Mouse (Mus musculus) kidney, adult 11 months (tissue): ENCODE data around the gene Ccdc28a.

Experiments
- DNase-seq: peaks from one replicate; pipeline ENCODE4 v3.0.0; 2022

Gene Ccdc28a

DNA sequence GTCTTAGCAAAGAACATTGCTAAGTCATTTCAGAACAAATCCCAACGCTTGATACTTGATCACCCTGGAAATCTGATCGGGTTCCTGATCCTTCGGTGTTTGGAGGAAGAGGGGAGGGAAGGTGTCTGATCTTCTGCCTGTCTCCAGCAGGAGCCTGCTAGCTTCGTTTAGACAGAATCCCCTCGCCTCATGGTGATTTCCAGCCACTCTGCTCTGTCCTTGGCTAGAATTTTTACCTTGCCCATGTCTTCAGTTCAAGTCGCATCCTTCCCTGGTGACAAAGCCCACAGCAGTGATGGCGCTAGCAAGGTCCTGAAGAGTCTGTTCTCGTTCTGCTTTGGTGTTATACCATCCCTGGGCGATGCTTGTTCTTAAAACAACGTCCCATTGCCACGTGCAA lies 40.6 kb downstream of the Ccdc28a start:
- DNase-seq: no peak

DNA sequence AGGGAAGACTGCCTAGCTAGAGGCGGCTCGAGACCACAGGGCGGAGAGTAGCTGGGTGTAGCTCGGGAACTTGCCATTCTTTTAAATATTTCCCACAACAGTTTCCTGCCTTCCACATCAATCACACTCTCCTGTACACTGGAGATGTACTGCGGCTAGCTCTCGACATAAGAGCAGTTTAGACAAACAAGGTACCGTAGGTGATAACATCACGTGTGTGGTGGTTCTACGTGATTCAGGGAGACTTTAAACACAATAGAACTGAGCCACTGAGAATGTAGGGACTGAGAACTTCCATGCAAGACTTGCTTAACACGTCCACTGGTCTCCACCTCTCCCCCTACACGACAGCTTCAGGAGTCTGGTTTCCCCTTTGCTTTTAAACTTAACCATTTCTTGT lies 41.6 kb downstream of the Ccdc28a start:
- no peak for DNase-seq

DNA sequence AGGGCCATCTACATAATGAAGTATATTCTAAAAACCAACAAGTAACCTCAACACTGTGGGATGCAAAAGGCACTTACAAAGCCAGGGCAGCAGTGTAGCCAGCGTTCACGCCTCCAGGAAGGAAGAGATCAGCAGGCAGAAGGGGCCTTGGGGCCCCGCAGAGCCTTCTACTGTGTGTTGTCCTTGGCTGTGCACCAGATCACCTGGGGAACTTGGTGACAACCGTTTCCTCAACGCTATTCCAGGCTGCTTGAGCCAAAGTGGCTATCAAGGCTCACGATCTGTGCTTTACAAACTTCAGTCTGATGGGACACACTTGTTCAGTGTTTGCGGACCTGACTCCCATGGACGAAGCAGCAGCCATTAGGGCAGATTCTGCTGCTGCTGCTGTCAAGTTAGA lies 43.1 kb downstream of the Ccdc28a start:
- DNase-seq: no peak

GRCm38 (mm10) chr10:18189498-18189897 lies 45.3 kb downstream of the Ccdc28a start:
- no peak for DNase-seq

DNA sequence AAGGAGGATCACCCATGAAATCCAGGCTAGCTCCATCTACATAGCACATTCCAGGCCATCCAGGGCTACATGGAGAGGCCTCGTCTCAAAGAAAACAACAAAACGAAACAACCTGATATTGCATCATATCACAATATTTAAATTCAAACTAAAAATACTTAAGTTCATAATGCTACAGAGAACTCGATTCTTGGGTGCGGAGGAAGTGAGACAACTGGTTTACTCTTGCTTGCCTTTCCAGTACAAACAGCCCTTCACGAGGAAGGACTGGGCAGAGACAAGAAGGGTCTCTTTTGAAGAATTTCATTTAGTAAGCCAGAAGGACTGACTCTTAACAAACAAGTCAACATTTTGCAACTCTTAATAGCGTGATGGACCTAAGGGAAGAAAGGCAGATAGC lies 46.2 kb downstream of the Ccdc28a start:
- DNase-seq: no peak

- no peak for DNase-seq
Observed at GRCm38 (mm10) chr10:18182246-18182645, 52.6 kb downstream of the Ccdc28a start.

GRCm38 (mm10) chr10:18177304-18177703 lies 57.5 kb downstream of the Ccdc28a start:
- no peak for DNase-seq

- no peak for DNase-seq
Observed at GRCm38 (mm10) chr10:18176722-18177121, 58.1 kb downstream of the Ccdc28a start.

DNA sequence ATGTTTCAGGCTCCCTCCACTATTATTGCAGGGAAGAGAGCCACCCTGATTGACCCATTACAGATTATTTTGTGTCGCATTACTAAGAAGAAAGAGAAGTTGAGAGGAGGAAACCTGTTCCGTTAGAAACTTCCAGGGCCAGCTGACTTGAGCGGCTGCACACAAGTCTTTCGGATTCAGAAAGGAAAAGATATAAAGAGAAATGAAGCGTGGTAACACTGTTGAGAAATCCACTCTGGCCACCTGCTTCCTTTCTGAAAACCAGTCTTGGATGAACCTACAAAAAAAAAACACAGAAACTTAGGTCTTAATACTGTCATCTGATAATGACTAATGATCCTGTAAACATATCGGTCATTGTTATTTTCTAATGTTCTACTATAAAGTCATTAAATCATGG lies 59.7 kb downstream of the Ccdc28a start:
- no peak for DNase-seq
